Mouse (Mus musculus) brain, embryonic 14.5 days (tissue): ENCODE results near the gene Pdzd2.

Experiments used
- CTCF ChIP-seq: fragments of 200-500 bp; IDR thresholded peaks from 2 replicates; pipeline ENCODE4 v1.5.1; 2012; ENCODE audit warnings: inconsistent platforms, mild to moderate bottlenecking, moderate library complexity, borderline replicate concordance; ENCODE audit not compliant: insufficient read depth, insufficient read length; ENCODE audit errors: extremely low read depth
- POLR2A ChIP-seq: fragments of 200-500 bp; IDR thresholded peaks from 2 replicates; pipeline ENCODE4 v1.6.1; 2012; ENCODE audit warnings: mild to moderate bottlenecking, inconsistent platforms, borderline replicate concordance; ENCODE audit not compliant: poor library complexity, insufficient read depth, insufficient read length, severe bottlenecking; ENCODE audit errors: extremely low read depth

GRCm38 (mm10) chr15:12532568-12532967, 207.2 kb downstream of the Pdzd2 start:
- no peak for TF ChIP-seq POLR2A
- no peak for TF ChIP-seq CTCF
